Mouse (Mus musculus): ENCODE measurements around the gene Tas1r3. TPM values are rescaled to one million over a fixed set of nuclear protein-coding genes. Genes with fewer than 3 reads are reported as not detected.
A peak's percentile ranks its signal among the peaks of the same experiment; 100 is the strongest.

The Tas1r3 gene
- under 1 TPM; 0.27 to 0.32 TPM for total RNA-seq (2021)

DNA sequence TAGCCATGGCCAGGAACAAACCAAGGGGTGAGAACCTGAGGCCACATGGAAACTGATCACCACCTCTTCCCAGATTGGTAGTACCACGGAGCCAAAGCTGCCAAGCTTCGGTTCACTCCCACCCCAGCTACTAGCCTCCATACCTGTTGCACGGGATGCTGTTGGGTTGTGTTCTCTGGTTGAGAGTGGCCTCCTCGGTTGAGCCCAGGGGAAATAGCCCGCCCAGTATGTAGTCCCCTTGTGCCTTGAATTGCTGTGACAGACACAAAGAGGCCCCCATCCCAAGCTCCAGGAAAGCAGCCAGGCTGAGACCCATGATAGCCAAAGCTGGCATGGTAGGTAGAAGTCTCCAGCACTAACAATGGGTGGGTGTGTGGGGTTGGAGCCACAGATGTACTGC is at the start of gene Tas1r3:
Gene Tas1r3 (minus strand): TSS at position 362 of the 400 bp plus-strand sequence.
- DNase-seq (ENCODE audit: low spot score in 2 of 2) = no peak
- intact Hi-C loops (cut with DNase I) = no loop called here

GRCm38 (mm10) chr4:155908751-155909150 is 45.6 kb upstream of the Tas1r3 start:
- DNase-seq (ENCODE audit: low spot score in 2 of 2) = peak in 1 of 2 experiments; percentile 0
- intact Hi-C loops (cut with DNase I) = no loop called here

DNA sequence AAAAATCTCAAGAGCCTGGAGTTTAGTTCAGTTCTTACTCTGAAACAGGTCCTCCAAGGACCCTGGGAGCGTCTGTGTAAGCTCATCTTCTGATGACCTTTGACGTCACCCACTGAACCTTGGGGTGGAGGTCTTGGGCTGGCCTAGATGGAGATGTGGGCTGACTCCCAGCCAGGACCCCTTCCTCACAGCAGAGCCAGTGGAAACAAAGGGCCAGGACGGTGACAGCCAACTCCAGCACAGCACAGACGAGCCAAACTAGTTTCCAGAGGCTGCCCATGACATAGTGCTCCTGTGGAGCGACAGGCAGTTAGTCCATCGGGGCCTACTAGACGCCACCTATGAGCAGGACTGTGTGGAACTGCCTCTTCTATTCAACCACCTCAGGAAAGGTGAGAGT is 45.1 kb upstream of the Tas1r3 start:
- intact Hi-C loops (cut with DNase I) = no loop called here
- peak; percentile 1 for DNase-seq (ENCODE audit: low spot score in 2 of 2)

GRCm38 (mm10) chr4:155907003-155907402 is 43.8 kb upstream of the Tas1r3 start:
- intact Hi-C loops (cut with DNase I) = no loop called here
- peak; percentile 1 for DNase-seq (ENCODE audit: low spot score in 2 of 2)

DNA sequence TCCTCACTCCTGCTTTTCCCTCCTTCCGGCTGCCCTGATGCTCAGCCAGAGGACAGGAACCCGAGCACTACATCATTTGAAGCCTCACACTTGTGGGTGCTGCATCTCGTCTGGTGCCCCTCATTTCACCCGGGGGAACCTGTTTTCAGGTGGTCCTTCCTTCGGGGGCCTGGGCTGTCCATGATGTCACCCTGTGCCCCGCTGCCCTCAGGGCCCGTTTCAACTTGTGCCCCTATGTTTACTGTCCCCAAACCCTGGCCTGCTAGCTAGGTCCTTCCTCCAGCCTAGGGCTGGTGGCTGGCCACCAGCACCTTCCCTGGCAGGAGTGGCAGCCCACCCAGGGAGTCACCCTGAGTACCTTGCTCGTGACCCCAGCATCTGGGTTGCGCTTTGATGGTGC is 43.0 kb upstream of the Tas1r3 start:
- intact Hi-C loops (cut with DNase I) = no loop called here
- DNase-seq (ENCODE audit: low spot score in 2 of 2) = peak; percentile 1 to 2

- DNase-seq (ENCODE audit: low spot score in 2 of 2) = peak in 1 of 2 experiments; percentile 3
- intact Hi-C loops (cut with DNase I) = no loop called here
Observed at GRCm38 (mm10) chr4:155905634-155906033, 42.5 kb upstream of the Tas1r3 start.

DNA sequence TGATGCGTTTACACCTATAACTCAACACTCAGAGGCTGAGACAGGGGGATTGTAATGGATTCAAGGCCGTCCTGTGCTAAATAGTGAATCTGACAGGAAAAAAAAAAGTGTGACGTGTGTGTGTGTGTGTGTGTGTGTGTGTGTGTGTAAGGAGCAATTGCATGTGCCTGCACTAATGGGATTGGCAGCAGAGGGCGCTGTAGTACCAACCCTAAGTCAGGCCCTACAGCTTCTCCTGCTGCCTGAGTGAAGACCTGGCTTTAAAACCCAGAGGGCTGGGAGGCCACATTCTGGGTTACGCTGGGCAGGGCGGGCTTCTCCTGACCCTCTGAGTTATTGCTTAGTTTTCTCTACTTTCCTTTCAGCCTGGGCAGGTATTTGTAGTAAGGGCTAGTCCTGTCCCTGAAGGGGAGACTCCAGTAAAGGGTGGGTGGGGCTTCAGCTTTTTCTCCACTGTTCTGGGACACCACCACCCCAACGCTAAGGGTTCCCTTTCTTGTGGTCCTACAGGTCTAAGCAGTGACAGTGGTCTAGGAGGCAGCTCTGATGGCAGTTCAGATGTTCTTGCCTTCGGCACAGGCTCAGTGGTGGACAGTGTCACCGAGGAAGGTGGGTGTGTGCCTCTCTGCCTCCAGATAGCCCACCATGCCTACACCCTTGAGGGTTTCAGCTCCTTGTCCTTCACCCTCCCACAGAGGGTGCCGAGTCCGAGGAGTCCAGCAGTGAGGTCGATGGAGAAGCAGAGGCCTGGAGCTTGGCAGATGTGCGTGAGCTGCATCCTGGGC is 41.3 kb upstream of the Tas1r3 start:
- peak; percentile 10 to 24 for DNase-seq (ENCODE audit: low spot score in 2 of 2)
- intact Hi-C loops (cut with DNase I) = no loop called here

DNA sequence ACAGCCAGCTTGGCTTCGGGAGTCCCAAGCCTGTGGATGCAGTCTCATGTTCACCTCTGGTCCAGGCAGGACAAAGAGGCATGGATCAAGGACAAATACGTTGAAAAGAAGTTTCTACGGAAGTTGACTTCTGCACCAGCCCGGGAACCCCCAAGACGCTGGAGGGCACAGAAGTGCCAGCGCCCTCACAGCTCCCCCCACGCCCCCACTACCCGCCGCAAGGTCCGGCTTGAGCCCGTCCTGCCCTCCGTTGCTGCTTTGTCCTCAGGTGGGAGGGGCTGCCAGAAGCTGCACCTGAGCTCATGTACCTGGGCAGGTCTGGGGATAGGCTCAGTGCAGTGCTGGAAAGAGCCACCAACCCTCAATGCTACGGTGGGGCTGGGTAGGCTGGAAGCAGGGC is 40.1 kb upstream of the Tas1r3 start:
- intact Hi-C loops (cut with DNase I) = no loop called here
- DNase-seq (ENCODE audit: low spot score in 2 of 2) = no peak

DNA sequence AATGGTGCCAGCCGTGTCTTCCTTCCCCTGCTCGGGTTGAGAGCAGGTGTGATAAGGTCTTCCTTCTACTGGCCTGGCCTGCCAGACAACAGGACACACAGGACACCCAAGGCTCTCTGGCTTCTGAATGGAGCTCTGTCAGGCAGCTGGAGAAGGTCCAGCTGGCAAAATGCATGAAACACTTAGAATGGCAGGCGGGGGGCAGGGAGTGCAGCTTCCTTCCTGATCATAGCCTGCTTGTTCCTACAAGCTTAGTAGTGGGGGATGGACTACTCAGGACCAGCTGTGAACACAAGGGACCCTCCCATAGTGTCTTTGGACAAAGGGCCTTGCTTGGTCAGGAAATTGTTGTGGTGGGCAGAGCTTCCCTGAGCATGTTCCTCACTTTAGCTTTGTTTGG is 38.0 kb upstream of the Tas1r3 start:
- DNase-seq (ENCODE audit: low spot score in 2 of 2) = peak; percentile 27 to 44
- intact Hi-C loops (cut with DNase I) = no loop called here

DNA sequence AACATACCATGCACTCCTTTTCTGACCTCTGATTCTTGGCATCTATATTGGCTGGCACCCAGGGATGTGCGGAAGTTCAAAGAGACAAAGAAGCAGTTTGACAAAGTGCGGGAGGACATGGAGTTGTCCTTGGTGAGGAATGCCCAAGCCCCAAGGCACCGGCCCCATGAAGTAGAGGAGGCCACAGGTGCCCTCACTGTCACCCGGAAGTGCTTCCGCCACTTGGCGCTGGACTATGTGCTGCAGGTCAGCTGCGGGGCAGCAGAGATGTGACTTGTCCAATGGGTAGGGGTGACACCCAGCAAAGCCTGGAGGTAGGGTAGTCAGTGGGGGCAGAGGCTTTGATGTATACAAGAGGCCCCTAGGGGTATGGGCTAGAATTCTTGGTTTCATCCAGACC is 36.2 kb upstream of the Tas1r3 start:
- intact Hi-C loops (cut with DNase I) = no loop called here

DNA sequence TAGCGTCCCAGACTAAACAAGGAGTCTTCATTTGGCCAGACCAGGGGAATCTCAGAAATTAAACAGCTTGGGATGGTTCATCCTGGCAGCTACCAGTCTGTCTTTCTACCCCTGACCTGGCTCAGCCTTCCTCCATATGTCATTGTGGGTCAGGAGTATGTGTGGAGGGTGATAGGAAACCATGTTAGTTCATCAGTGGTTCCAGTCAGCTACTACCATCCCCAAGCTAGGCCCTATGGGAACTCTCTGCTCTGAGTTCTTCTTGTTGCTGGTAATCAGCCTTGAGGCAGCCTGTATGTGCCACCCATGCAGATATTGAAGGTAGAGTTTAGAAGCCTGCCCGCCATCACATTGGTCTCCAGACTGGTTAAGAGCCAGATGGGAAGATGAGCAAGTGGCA is 35.2 kb upstream of the Tas1r3 start:
- DNase-seq (ENCODE audit: low spot score in 2 of 2) = no peak
- intact Hi-C loops (cut with DNase I) = no loop called here

More for the DNA sequence above, 36.2 kb upstream of the Tas1r3 start:
- no peak for DNase-seq (ENCODE audit: low spot score in 2 of 2)

GRCm38 (mm10) chr4:155896461-155896860 is 33.3 kb upstream of the Tas1r3 start:
- DNase-seq (ENCODE audit: low spot score in 2 of 2) = peak in 1 of 2 experiments; percentile 0
- intact Hi-C loops (cut with DNase I) = no loop called here

DNA sequence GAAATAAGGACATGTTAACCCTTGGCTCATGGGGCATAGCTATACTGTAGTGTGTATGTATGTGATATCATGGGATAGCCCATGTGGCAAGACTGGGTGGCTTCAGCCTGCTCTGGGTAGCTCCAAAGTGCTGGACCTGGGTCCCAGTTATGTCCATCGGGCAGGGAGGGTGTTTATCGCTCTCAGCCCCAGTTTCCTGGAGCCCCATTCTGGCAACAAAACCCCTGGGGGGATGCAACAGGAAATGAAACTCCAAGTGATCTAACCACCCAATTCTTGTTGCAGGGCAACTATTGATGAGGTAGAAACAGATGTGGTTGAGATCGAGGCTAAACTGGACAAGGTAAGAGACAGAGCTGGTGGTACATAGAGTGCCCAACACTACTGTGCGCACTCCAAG is 32.7 kb upstream of the Tas1r3 start:
- intact Hi-C loops (cut with DNase I) = no loop called here
- no peak for DNase-seq (ENCODE audit: low spot score in 2 of 2)

GRCm38 (mm10) chr4:155895216-155895615 is 32.1 kb upstream of the Tas1r3 start:
- peak; percentile 79 to 90 for DNase-seq (ENCODE audit: low spot score in 2 of 2)
- intact Hi-C loops (cut with DNase I) = no loop called here

GRCm38 (mm10) chr4:155894311-155894881 is 31.2 kb upstream of the Tas1r3 start:
- intact Hi-C loops (cut with DNase I) = loop anchor here (1.0 kb wide), 1 partner anchor 49 kb away; the partner anchor contains the start of gene Ube2j2
- DNase-seq (ENCODE audit: low spot score in 2 of 2) = peak; percentile 76 to 92

DNA sequence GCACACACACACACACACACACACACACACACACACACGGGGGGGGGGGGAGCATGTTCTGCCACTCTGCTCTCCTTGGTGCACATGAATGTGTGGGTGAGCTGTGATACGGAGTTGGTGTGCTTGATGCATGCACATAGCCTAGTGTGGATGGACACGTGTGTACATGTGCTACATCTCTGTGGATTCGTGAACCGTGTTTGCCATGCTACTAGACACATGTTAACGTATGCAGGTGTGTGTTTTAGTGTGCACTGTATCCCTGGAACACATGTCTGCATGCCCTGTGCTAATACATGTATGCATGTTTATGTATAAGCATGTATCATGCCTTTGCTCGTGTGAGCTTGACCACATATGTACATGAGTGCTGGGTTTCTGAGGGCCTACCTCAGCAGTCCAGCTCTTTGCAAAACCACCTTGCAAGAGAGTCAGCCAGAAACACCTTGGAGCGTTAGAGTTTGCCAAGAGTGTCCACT is 30.1 kb upstream of the Tas1r3 start:
- peak in 1 of 2 experiments; percentile 10 for DNase-seq (ENCODE audit: low spot score in 2 of 2)
- intact Hi-C loops (cut with DNase I) = no loop called here

DNA sequence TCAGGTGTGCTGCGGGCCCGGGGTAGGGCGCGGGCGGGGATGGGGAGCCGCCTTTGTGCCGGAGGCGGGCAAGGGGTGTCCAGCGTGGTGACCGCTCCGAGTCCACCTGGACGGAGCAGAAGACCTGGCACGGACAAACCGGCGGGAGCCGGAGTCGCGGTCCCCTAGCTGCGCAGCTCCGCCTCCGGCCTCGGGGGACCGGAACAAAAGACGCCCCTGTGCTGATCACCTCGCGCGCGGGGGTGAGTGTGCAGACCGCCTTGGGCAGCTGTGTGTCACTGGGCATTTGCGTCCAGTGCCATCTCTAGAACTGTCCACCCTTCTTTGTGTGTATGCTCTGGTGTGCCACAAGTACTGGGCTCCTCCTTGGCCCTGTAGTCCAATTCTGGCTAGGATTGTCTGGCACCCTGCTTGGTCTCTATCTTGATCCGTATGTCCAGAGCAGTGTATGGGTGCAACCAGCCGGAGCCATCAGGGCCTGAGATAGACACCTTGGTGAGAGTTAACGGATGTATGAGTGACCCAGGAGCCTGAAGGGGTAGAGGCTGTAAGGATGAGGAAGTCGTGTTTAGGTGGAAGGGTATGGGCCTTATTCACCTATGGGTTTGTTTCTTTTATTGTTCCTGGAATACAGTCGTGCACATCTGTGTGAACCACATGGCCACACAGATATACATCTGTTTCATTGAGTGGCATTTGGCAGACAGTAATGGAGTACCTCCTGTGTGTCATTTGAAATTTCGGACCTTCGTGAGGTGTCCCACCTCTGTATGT is 29.5 kb upstream of the Tas1r3 start:
- DNase-seq (ENCODE audit: low spot score in 2 of 2) = peak in 1 of 2 experiments; percentile 35
- intact Hi-C loops (cut with DNase I) = no loop called here

DNA sequence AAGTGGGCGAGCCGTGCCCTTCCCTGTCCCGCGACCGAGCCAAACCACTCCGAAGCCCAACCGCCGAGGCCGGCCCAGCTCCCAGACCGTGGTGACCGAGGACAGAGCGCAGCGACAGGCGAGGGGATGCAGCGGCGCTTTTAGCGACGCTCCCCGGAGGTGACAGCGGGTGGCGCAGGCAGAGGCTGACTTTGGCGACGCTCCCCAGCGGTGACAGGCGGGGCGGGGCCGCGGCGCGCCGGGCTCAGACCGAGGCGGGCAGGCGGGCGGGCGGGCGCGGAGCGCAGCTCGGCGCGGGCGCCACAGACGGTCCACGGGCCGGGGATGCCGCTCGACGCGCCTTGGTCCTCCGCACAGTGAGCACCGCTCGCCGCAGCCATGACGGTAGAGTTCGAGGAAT is 28.9 kb upstream of the Tas1r3 start:
- intact Hi-C loops (cut with DNase I) = no loop called here
- peak; percentile 81 to 82 for DNase-seq (ENCODE audit: low spot score in 2 of 2)

DNA sequence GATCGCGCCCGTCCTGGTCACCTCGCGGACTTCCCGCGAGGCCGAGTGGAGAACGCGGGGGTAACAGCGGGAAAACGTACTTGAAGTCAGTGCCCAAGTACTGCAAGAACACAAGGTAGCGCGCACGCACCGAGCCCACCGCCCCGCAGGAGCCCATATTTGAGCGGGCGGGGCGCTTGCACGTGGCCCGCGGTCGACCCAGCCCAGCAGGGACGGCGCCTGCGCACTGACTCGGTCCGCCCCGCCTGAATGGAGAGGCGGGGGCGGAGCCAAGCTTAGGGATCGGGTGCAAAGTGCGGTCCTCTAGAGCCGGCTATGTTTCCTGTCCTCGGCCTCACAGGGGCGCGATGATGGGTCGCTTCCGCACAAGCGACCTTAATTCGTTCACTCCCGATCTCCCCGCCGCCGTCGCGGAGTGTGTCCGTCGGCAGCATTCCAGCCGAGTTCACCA is 28.4 kb upstream of the Tas1r3 start, which contains the start of the genes Pusl1 and Acap3:
Gene Pusl1 (minus strand): TSS at position 231 of the 451 bp plus-strand sequence.
Gene Acap3 (plus strand): TSS at position 272 of the 451 bp plus-strand sequence.
- intact Hi-C loops (cut with DNase I) = no loop called here
- DNase-seq (ENCODE audit: low spot score in 2 of 2) = peak; percentile 97

DNA sequence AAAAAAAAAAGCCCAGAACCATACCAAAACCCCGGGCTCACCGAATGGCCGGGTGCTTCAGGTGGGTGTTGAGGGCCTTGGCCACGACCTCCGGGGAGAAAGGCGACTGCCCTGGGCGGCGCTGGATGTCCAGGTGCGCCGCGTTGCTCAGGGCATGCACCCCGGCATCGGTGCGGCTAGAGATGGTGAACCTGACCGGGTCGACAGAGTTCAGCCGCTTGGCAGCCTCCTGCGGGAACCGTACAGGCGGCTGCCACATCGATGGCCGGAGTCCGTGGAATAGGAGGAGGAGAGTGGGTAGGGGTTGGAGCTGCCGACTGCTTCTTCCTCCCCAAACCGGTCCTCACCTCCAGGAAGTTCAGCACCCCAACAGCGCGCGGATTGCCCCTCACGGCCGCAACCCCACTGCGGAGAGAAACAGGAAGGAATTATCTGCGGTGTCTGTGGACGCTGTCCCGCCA is 27.9 kb upstream of the Tas1r3 start:
- intact Hi-C loops (cut with DNase I) = no loop called here

More for the DNA sequence above, 27.9 kb upstream of the Tas1r3 start:
- no peak for DNase-seq (ENCODE audit: low spot score in 2 of 2)

Measured in left cerebral cortex, postnatal 25 days (tissue).